Mouse (Mus musculus) MEL (cell line): ENCODE measurements around the gene Ntn4. TPM values are rescaled to one million over a fixed set of nuclear protein-coding genes. Genes with fewer than 3 reads are reported as not detected.

Source experiments
- DNase-seq: peaks from one replicate; pipeline ENCODE4 v3.0.0; 2011; ENCODE audit warnings: low read depth, low spot score
- H3K27ac ChIP-seq: 2 replicates; pipeline ENCODE4 v1.5.1; 2012; ENCODE audit warnings: low read depth, mild to moderate bottlenecking, control low read depth, low read length, moderate library complexity; ENCODE audit not compliant: control insufficient read depth
- H3K27me3 ChIP-seq, 2 experiments: fragments of 150-350 bp in 1 of 2; sonication (generic) in 1 of 2; 2 replicates each; pipeline ENCODE4 v1.6.1; 2012; ENCODE audit warnings: low read length in 2 of 2, mild to moderate bottlenecking in 2 of 2, improper control_type of control experiment in 1 of 2, moderate library complexity in 1 of 2; ENCODE audit not compliant: insufficient read depth in 2 of 2, control insufficient read depth in 1 of 2
- H3K36me3 ChIP-seq, 2 experiments: 2 replicates each; pipeline ENCODE4 v1.6.1; 2012 to 2014; ENCODE audit warnings: low read length in 2 of 2, improper control_type of control experiment in 1 of 2, inconsistent platforms in 1 of 2, mild to moderate bottlenecking in 1 of 2; ENCODE audit not compliant: insufficient read depth in 2 of 2, control insufficient read depth in 1 of 2
- H3K4me1 ChIP-seq, 2 experiments: fragments of 150-350 bp in 1 of 2; sonication (generic) in 1 of 2; 2 replicates each; pipeline ENCODE4 v1.6.1; 2012; ENCODE audit warnings: low read length in 2 of 2, improper control_type of control experiment in 1 of 2, mild to moderate bottlenecking in 1 of 2; ENCODE audit not compliant: insufficient read depth in 2 of 2, control insufficient read depth in 1 of 2
- H3K4me3 ChIP-seq, 2 experiments: fragments of 150-350 bp in 1 of 2; sonication (generic) in 1 of 2; 2 replicates each; pipeline ENCODE4 v1.5.1; 2012; ENCODE audit warnings: low read depth in 2 of 2, low read length in 2 of 2, mild to moderate bottlenecking in 2 of 2, moderate library complexity in 2 of 2, control low read depth in 1 of 2, improper control_type of control experiment in 1 of 2; ENCODE audit not compliant: control insufficient read depth in 1 of 2, insufficient read depth in 1 of 2
- H3K79me2 ChIP-seq: 2 replicates; pipeline ENCODE4 v1.6.1; 2012; ENCODE audit warnings: mild to moderate bottlenecking, low read length, moderate library complexity; ENCODE audit not compliant: control insufficient read depth, poor library complexity, insufficient read depth
- H3K9ac ChIP-seq: 2 replicates; pipeline ENCODE4 v1.6.1; 2012; ENCODE audit warnings: low read depth, mild to moderate bottlenecking, control low read depth, low read length, moderate library complexity; ENCODE audit not compliant: control insufficient read depth, poor library complexity, severe bottlenecking
- H3K9me3 ChIP-seq: fragments of 150-350 bp; sonication (generic); replicated peaks from 2 replicates; pipeline ENCODE4 v1.6.1; 2012; ENCODE audit warnings: mild to moderate bottlenecking, low read length, improper control_type of control experiment, moderate library complexity; ENCODE audit not compliant: insufficient read depth
- BHLHE40 ChIP-seq: IDR thresholded peaks from 2 replicates; pipeline ENCODE4 v1.6.1; 2012; ENCODE audit warnings: low read depth, mild to moderate bottlenecking, inconsistent platforms, low read length, improper control_type of control experiment, borderline replicate concordance
- CHD2 ChIP-seq: IDR thresholded peaks from 2 replicates; pipeline ENCODE4 v1.6.1; 2011; ENCODE audit warnings: low read length, improper control_type of control experiment
- CTCF ChIP-seq, 3 experiments: IDR thresholded peaks in 2 of 3; conservative IDR thresholded peaks in 1 of 3; 2 replicates each; pipeline ENCODE4 v1.5.1; 2011 to 2012; ENCODE audit warnings: low read length in 3 of 3, low read depth in 2 of 3, mild to moderate bottlenecking in 2 of 3, improper control_type of control experiment in 1 of 3, inconsistent platforms in 1 of 3, mixed read lengths in 1 of 3, moderate library complexity in 1 of 3; ENCODE audit not compliant: control insufficient read depth in 1 of 3, insufficient read depth in 1 of 3, poor library complexity in 1 of 3, severe bottlenecking in 1 of 3
- ELF1 ChIP-seq: IDR thresholded peaks from 2 replicates; pipeline ENCODE4 v1.6.1; 2014; ENCODE audit warnings: low read depth, mild to moderate bottlenecking, inconsistent platforms, low read length, improper control_type of control experiment, moderate library complexity
- GABPA ChIP-seq: IDR thresholded peaks from 2 replicates; pipeline ENCODE4 v1.6.1; 2012; ENCODE audit warnings: low read depth, mild to moderate bottlenecking, inconsistent platforms, low read length, improper control_type of control experiment, moderate library complexity
- JUND ChIP-seq: IDR thresholded peaks from 2 replicates; pipeline ENCODE4 v1.6.1; 2011; ENCODE audit warnings: low read depth, mild to moderate bottlenecking, improper control_type of control experiment, low read length
- KAT2A ChIP-seq: conservative IDR thresholded peaks from 2 replicates; pipeline ENCODE4 v1.6.1; 2012; ENCODE audit warnings: low read depth, low read length, improper control_type of control experiment, inconsistent platforms
- MAFK ChIP-seq: IDR thresholded peaks from 2 replicates; pipeline ENCODE4 v1.6.1; 2011; ENCODE audit warnings: low read depth, mild to moderate bottlenecking, low read length, improper control_type of control experiment, borderline replicate concordance
- MAX ChIP-seq: IDR thresholded peaks from 2 replicates; pipeline ENCODE4 v1.6.1; 2011; ENCODE audit warnings: low read length, improper control_type of control experiment
- MAZ ChIP-seq: IDR thresholded peaks from 2 replicates; pipeline ENCODE4 v1.6.1; 2012; ENCODE audit warnings: low read depth, mild to moderate bottlenecking, inconsistent platforms, low read length, improper control_type of control experiment
- MEF2A ChIP-seq: IDR thresholded peaks from 2 replicates; pipeline ENCODE4 v1.6.1; 2014; ENCODE audit warnings: low read depth, mild to moderate bottlenecking, inconsistent platforms, low read length, improper control_type of control experiment; ENCODE audit not compliant: poor library complexity, insufficient replicate concordance, severe bottlenecking; ENCODE audit errors: extremely low read depth
- MXI1 ChIP-seq: IDR thresholded peaks from 2 replicates; pipeline ENCODE4 v1.6.1; 2011; ENCODE audit warnings: mild to moderate bottlenecking, low read depth, low read length, improper control_type of control experiment
- MYB ChIP-seq: IDR thresholded peaks from 2 replicates; pipeline ENCODE4 v1.6.1; 2011; ENCODE audit warnings: mild to moderate bottlenecking, low read depth, low read length, improper control_type of control experiment
- NELFE ChIP-seq: IDR thresholded peaks from 2 replicates; pipeline ENCODE4 v1.6.1; 2011; ENCODE audit warnings: low read depth, low read length, improper control_type of control experiment
- POLR2AphosphoS5 ChIP-seq: IDR thresholded peaks from 2 replicates; pipeline ENCODE4 v1.6.1; 2012; ENCODE audit warnings: low read depth, borderline replicate concordance, mild to moderate bottlenecking, inconsistent platforms, low read length, moderate library complexity, mixed read lengths
- SIN3A ChIP-seq: IDR thresholded peaks from 2 replicates; pipeline ENCODE4 v1.6.1; 2012; ENCODE audit warnings: low read length, improper control_type of control experiment, inconsistent platforms
- SMC3 ChIP-seq: IDR thresholded peaks from 2 replicates; pipeline ENCODE4 v1.6.1; 2011; ENCODE audit warnings: low read depth, low read length, improper control_type of control experiment
- UBTF ChIP-seq: IDR thresholded peaks from 2 replicates; pipeline ENCODE4 v1.6.1; 2012; ENCODE audit warnings: low read depth, mild to moderate bottlenecking, inconsistent platforms, low read length, improper control_type of control experiment, moderate library complexity, borderline replicate concordance; ENCODE audit not compliant: insufficient read depth
- USF1 ChIP-seq: IDR thresholded peaks from 2 replicates; pipeline ENCODE4 v1.6.1; 2014; ENCODE audit warnings: low read depth, mild to moderate bottlenecking, inconsistent platforms, low read length, improper control_type of control experiment, moderate library complexity
- USF2 ChIP-seq, 2 experiments: IDR thresholded peaks; 2 replicates each; pipeline ENCODE4 v1.6.1; 2011 to 2012; ENCODE audit warnings: improper control_type of control experiment in 2 of 2, low read length in 2 of 2, borderline replicate concordance in 1 of 2, inconsistent platforms in 1 of 2, low read depth in 1 of 2, mild to moderate bottlenecking in 1 of 2; ENCODE audit not compliant: insufficient read depth in 1 of 2
- ZKSCAN1 ChIP-seq: IDR thresholded peaks from 2 replicates; pipeline ENCODE4 v1.6.1; 2012; ENCODE audit warnings: low read depth, mild to moderate bottlenecking, inconsistent platforms, low read length, improper control_type of control experiment, moderate library complexity
- polyA plus RNA-seq, 2 experiments: library from polyadenylated mRNA; stranded (reverse) in 1 of 2; unstranded in 1 of 2; fragments of >175 nt in 1 of 2; fragments of >200 nt in 1 of 2; gene quantifications; 2 replicates each; pipeline versions ENCODE4 v1.2.1 to v1.2.4; 2012; ENCODE audit warnings: low replicate concordance in 2 of 2, low read depth in 1 of 2; ENCODE audit not compliant: insufficient read length in 2 of 2, insufficient read depth in 1 of 2, missing spikeins in 1 of 2
- total RNA-seq: library from RNA; depleted of rRNA; stranded (reverse); fragments of 300-350 nt; gene quantifications from 2 replicates; pipeline ENCODE4 v1.2.3, GENCODE M21; 2012; rRNA removed

Ntn4 gene
- total RNA-seq, result not detected in 2 replicates
- not detected for polyA plus RNA-seq

- peaks cover 2 to 4% of the 10 kb centered on the region in 2 experiments; a peak in 2 of 4 replicates for H3K27me3 ChIP-seq
- H3K4me1 ChIP-seq, result peaks cover 0 to 5% of the 10 kb centered on the region in 2 experiments; a peak in 1 of 4 replicates
- DNase-seq, result no peak
- H3K4me3 ChIP-seq, result no peak within 1 kb of the TSS
- H3K9me3 ChIP-seq, result no peaks in the 10 kb centered on the region
- TF ChIP-seq MXI1, result no peak
- no peak for TF ChIP-seq KAT2A
- TF ChIP-seq POLR2AphosphoS5, result no peak
- no peak for TF ChIP-seq NELFE
- no peak for TF ChIP-seq SIN3A
- TF ChIP-seq GABPA, result no peak
- no peak for TF ChIP-seq CHD2
- no peak for TF ChIP-seq CTCF (IDR thresholded peaks at IDR 0.05 in 2 of 3, conservative IDR thresholded peaks at IDR 0.05 in 1 of 3; ENCODE audit: control insufficient read depth in 1 of 3, insufficient read depth in 1 of 3, low read depth in 2 of 3, low read length in 3 of 3, poor library complexity in 1 of 3, severe bottlenecking in 1 of 3)
- no peak for TF ChIP-seq ZKSCAN1
- TF ChIP-seq MAX, result no peak
- TF ChIP-seq MYB, result no peak
- no peak for TF ChIP-seq MEF2A
- TF ChIP-seq MAFK, result no peak
- TF ChIP-seq MAZ, result no peak
- no peak for TF ChIP-seq ELF1
- no peak for TF ChIP-seq BHLHE40
- no peak for TF ChIP-seq JUND
- no peak for TF ChIP-seq USF1
- TF ChIP-seq USF2 (IDR thresholded peaks at IDR 0.05; ENCODE audit: borderline replicate concordance in 1 of 2, insufficient read depth in 1 of 2, low read depth in 1 of 2, low read length in 2 of 2), result no peak
- no peak for TF ChIP-seq UBTF
- TF ChIP-seq, all 39 proteins: peak for 0
- H3K79me2 ChIP-seq, result no peaks in the 10 kb centered on the region
- no peak within 1 kb of the TSS for H3K9ac ChIP-seq
- H3K36me3 ChIP-seq, result peaks cover 0 to 4% of the 10 kb centered on the region in 2 experiments; a peak in 1 of 4 replicates
- no peak within 1 kb of the TSS for H3K27ac ChIP-seq
These were observed at the start of gene Ntn4 for GRCm38 (mm10) chr10:93640521-93640952. TSS of gene Ntn4 (plus strand) at chr10:93640681.

GRCm38 (mm10) chr10:93592456-93592855 is 48.0 kb upstream of the Ntn4 start:
- no peak overlapping the region for H3K27ac ChIP-seq
- H3K36me3 ChIP-seq, result peaks cover 4 to 8% of the 10 kb centered on the region in 2 experiments
- peaks cover 0 to 2% of the 10 kb centered on the region in 2 experiments; a peak in 1 of 4 replicates for H3K27me3 ChIP-seq
- H3K4me3 ChIP-seq, result no peak overlapping the region
- H3K9me3 ChIP-seq, result no peaks in the 10 kb centered on the region
- DNase-seq, result peak; percentile 43
- H3K9ac ChIP-seq, result no peak overlapping the region
- TF ChIP-seq CTCF (IDR thresholded peaks at IDR 0.05 in 2 of 3, conservative IDR thresholded peaks at IDR 0.05 in 1 of 3; ENCODE audit: control insufficient read depth in 1 of 3, insufficient read depth in 1 of 3, low read depth in 2 of 3, low read length in 3 of 3, poor library complexity in 1 of 3, severe bottlenecking in 1 of 3) (peak; percentile 11 to 49 (median 31); a peak in 4 of 6 replicates), CHD2 (no peak), SMC3 (peak; percentile 29)
- H3K4me1 ChIP-seq, result peaks cover 3 to 15% of the 10 kb centered on the region in 2 experiments; a peak in 2 of 4 replicates
- H3K79me2 ChIP-seq, result peaks cover 17% of the 10 kb centered on the region
